Mouse (Mus musculus): ENCODE results near the gene Akt2. TPM values are rescaled to one million over a fixed set of nuclear protein-coding genes. Genes with fewer than 3 reads are reported as not detected.

Gene Akt2
- polyA plus RNA-seq, 1 experiment from 2014 or later, result 96.7 TPM

Other genes starting within 250 kb of the Akt2 start
- gene Shkbp1, start 235.5 kb upstream of the Akt2 start, polyA plus RNA-seq (2014; fragmentation: Nextera tagmentation; extraction: Ambion mirVana), result 38.4 and 41.0 TPM in 2 replicates
- 1.9 TPM in 1 of 2 replicates, not detected in the other for gene Gm20479, start 234.1 kb upstream of the Akt2 start, polyA plus RNA-seq (2014; fragmentation: Nextera tagmentation; extraction: Ambion mirVana)
- 0.39 and 0.54 TPM in 2 replicates for gene Sptbn4, start 143.9 kb upstream of the Akt2 start, polyA plus RNA-seq (2014; fragmentation: Nextera tagmentation; extraction: Ambion mirVana)
- gene Blvrb, start 143.6 kb upstream of the Akt2 start, polyA plus RNA-seq (2014; fragmentation: Nextera tagmentation; extraction: Ambion mirVana), result 40.6 and 41.2 TPM in 2 replicates
- 25.1 TPM in 2 replicates for gene Sertad3, start 117.8 kb upstream of the Akt2 start, polyA plus RNA-seq (2014; fragmentation: Nextera tagmentation; extraction: Ambion mirVana)
- gene Sertad1, start 104.6 kb upstream of the Akt2 start, polyA plus RNA-seq (2014; fragmentation: Nextera tagmentation; extraction: Ambion mirVana), result 35.6 and 43.1 TPM in 2 replicates
- gene Prx, start 92.2 kb upstream of the Akt2 start, polyA plus RNA-seq (2014; fragmentation: Nextera tagmentation; extraction: Ambion mirVana), result 1.2 and 1.6 TPM in 2 replicates
- 0.80 and 1.1 TPM in 2 replicates for gene Hipk4, start 68.3 kb upstream of the Akt2 start, polyA plus RNA-seq (2014; fragmentation: Nextera tagmentation; extraction: Ambion mirVana)
- gene Pld3, start 38.3 kb upstream of the Akt2 start, polyA plus RNA-seq (2014; fragmentation: Nextera tagmentation; extraction: Ambion mirVana), result 63.9 and 78.8 TPM in 2 replicates
- 19.7 and 21.4 TPM in 2 replicates for gene 2310022A10Rik, start 38.3 kb upstream of the Akt2 start, polyA plus RNA-seq (2014; fragmentation: Nextera tagmentation; extraction: Ambion mirVana)
- gene Ttc9b, start 62.4 kb downstream of the Akt2 start, polyA plus RNA-seq (2014; fragmentation: Nextera tagmentation; extraction: Ambion mirVana), result 0.20 TPM in 1 of 2 replicates, not detected in the other
- 7.7 and 9.4 TPM in 2 replicates for gene Map3k10, start 83.0 kb downstream of the Akt2 start, polyA plus RNA-seq (2014; fragmentation: Nextera tagmentation; extraction: Ambion mirVana)
- gene Zfp607b, start 97.8 kb downstream of the Akt2 start, polyA plus RNA-seq (2014; fragmentation: Nextera tagmentation; extraction: Ambion mirVana), result 4.2 and 4.3 TPM in 2 replicates
- gene Zfp60, start 139.8 kb downstream of the Akt2 start, polyA plus RNA-seq (2014; fragmentation: Nextera tagmentation; extraction: Ambion mirVana), result 26.7 and 41.5 TPM in 2 replicates
- gene Zfp626, start 215.6 kb downstream of the Akt2 start, polyA plus RNA-seq (2014; fragmentation: Nextera tagmentation; extraction: Ambion mirVana), result 2.0 and 2.5 TPM in 2 replicates
- 4.2 and 9.0 TPM in 2 replicates for gene Zfp59, start 247.1 kb downstream of the Akt2 start, polyA plus RNA-seq (2014; fragmentation: Nextera tagmentation; extraction: Ambion mirVana)